Mouse (Mus musculus): ENCODE results near the gene Larp4b. TPM values are rescaled to one million over a fixed set of nuclear protein-coding genes. Genes with fewer than 3 reads are reported as not detected.
A peak's percentile ranks its signal among the peaks of the same experiment; 100 is the strongest.
"Not testable (repeated sequence)": the region's sequence is repeated elsewhere in the genome, so short reads cannot be mapped to it uniquely, and the experiment has no call there.

The Larp4b gene
- polyA plus RNA-seq (2012; rRNA removed): 17.9 and 21.5 TPM in 2 replicates

GRCm38 (mm10) chr13:9093316-9094155, at the start of gene Larp4b:
Larp4b (plus strand) TSS chr13:9093881.
- under 1% methylated on average over 89 of the region's 92 CpGs for WGBS
- H3K4me3 ChIP-seq (ENCODE audit: insufficient read depth, low read depth, low read length): peak within 1 kb of the TSS; percentile 80
- TF ChIP-seq POLR2A (IDR thresholded peaks at IDR 0.05; ENCODE audit: low read depth, low read length): peak; percentile 43
- no peak for TF ChIP-seq CTCF (conservative IDR thresholded peaks at IDR 0.05; ENCODE audit: insufficient read depth, insufficient read length, low read depth, low read length)
- H3K4me1 ChIP-seq (ENCODE audit: control insufficient read depth, insufficient read depth, low read length): peaks cover 13% of the 10 kb centered on the region; the same call in 1 of the 2 replicates
- no peaks in the 10 kb centered on the region for H3K36me3 ChIP-seq (ENCODE audit: control insufficient read depth, insufficient read depth, low read length)
- no peaks in the 10 kb centered on the region for H3K27me3 ChIP-seq (replicated peaks; ENCODE audit: control insufficient read depth, insufficient read depth, low read length)
- H3K27ac ChIP-seq (ENCODE audit: insufficient read depth, low read depth, low read length): peak within 1 kb of the TSS; percentile 76
- DNase-seq: peak; percentile 98

GRCm38 (mm10) chr13:9044731-9045130, 49.0 kb upstream of the Larp4b start:
- H3K4me1 ChIP-seq (ENCODE audit: control insufficient read depth, insufficient read depth, low read length): no peaks in the 10 kb centered on the region

GRCm38 (mm10) chr13:9052049-9052691, 41.5 kb upstream of the Larp4b start:
- H3K4me3 ChIP-seq (ENCODE audit: insufficient read depth, low read depth, low read length); DNase-seq; H3K36me3 ChIP-seq (ENCODE audit: control insufficient read depth, insufficient read depth, low read length); H3K4me1 ChIP-seq (ENCODE audit: control insufficient read depth, insufficient read depth, low read length); H3K27me3 ChIP-seq (replicated peaks; ENCODE audit: control insufficient read depth, insufficient read depth, low read length); H3K27ac ChIP-seq (ENCODE audit: insufficient read depth, low read depth, low read length): not testable (repeated sequence)
- 64% methylated on average over 10 of the region's 10 CpGs for WGBS

More at GRCm38 (mm10) chr13:9044731-9045130, 49.0 kb upstream of the Larp4b start:
- H3K36me3 ChIP-seq (ENCODE audit: control insufficient read depth, insufficient read depth, low read length): no peaks in the 10 kb centered on the region
- DNase-seq: no peak
- TF ChIP-seq CTCF (conservative IDR thresholded peaks at IDR 0.05; ENCODE audit: insufficient read depth, insufficient read length, low read depth, low read length) (no peak), POLR2A (IDR thresholded peaks at IDR 0.05; ENCODE audit: low read depth, low read length) (no peak)
- WGBS: 98% methylated on average over 1 of the region's 1 CpGs
- H3K27ac ChIP-seq (ENCODE audit: insufficient read depth, low read depth, low read length): no peak overlapping the region
- H3K4me3 ChIP-seq (ENCODE audit: insufficient read depth, low read depth, low read length): no peak overlapping the region
- H3K27me3 ChIP-seq (replicated peaks; ENCODE audit: control insufficient read depth, insufficient read depth, low read length): no peaks in the 10 kb centered on the region

- TF ChIP-seq CTCF (conservative IDR thresholded peaks at IDR 0.05; ENCODE audit: insufficient read depth, insufficient read length, low read depth, low read length): no peak
- TF ChIP-seq POLR2A (IDR thresholded peaks at IDR 0.05; ENCODE audit: low read depth, low read length): no peak
- peak; percentile 87 for DNase-seq
- Histone ChIP-seq H3K4me3 (ENCODE audit: insufficient read depth, low read depth, low read length) (no peak overlapping the region), H3K36me3 (ENCODE audit: control insufficient read depth, insufficient read depth, low read length) (no peaks in the 10 kb centered on the region), H3K27ac (ENCODE audit: insufficient read depth, low read depth, low read length) (peak overlapping the region; percentile 93), H3K4me1 (ENCODE audit: control insufficient read depth, insufficient read depth, low read length) (peaks cover 15% of the 10 kb centered on the region; the same call in 1 of the 2 replicates), H3K27me3 (replicated peaks; ENCODE audit: control insufficient read depth, insufficient read depth, low read length) (no peaks in the 10 kb centered on the region)
- 38% methylated on average over 1 of the region's 1 CpGs for whole genome bisulfite sequencing
Measured at GRCm38 (mm10) chr13:9057277-9057676, 36.4 kb upstream of the Larp4b start.

- Histone ChIP-seq H3K27me3 (replicated peaks; ENCODE audit: control insufficient read depth, insufficient read depth, low read length) (no peaks in the 10 kb centered on the region), H3K27ac (ENCODE audit: insufficient read depth, low read depth, low read length) (no peak overlapping the region), H3K36me3 (ENCODE audit: control insufficient read depth, insufficient read depth, low read length) (no peaks in the 10 kb centered on the region), H3K4me1 (ENCODE audit: control insufficient read depth, insufficient read depth, low read length) (peaks cover 17% of the 10 kb centered on the region; the same call in 1 of the 2 replicates), H3K4me3 (ENCODE audit: insufficient read depth, low read depth, low read length) (no peak overlapping the region)
- WGBS: 88% methylated on average over 4 of the region's 4 CpGs
- no peak for DNase-seq
- no peak for TF ChIP-seq POLR2A (IDR thresholded peaks at IDR 0.05; ENCODE audit: low read depth, low read length)
- no peak for TF ChIP-seq CTCF (conservative IDR thresholded peaks at IDR 0.05; ENCODE audit: insufficient read depth, insufficient read length, low read depth, low read length)
Measured at GRCm38 (mm10) chr13:9058706-9059105, 35.0 kb upstream of the Larp4b start.

GRCm38 (mm10) chr13:9061394-9061793, 32.3 kb upstream of the Larp4b start:
- no peak for TF ChIP-seq CTCF (conservative IDR thresholded peaks at IDR 0.05; ENCODE audit: insufficient read depth, insufficient read length, low read depth, low read length)
- no peak for TF ChIP-seq POLR2A (IDR thresholded peaks at IDR 0.05; ENCODE audit: low read depth, low read length)
- WGBS: 80% methylated on average over 4 of the region's 4 CpGs
- peaks cover 21% of the 10 kb centered on the region; the same call in 1 of the 2 replicates for H3K4me1 ChIP-seq (ENCODE audit: control insufficient read depth, insufficient read depth, low read length)
- H3K27ac ChIP-seq (ENCODE audit: insufficient read depth, low read depth, low read length): no peak overlapping the region
- no peaks in the 10 kb centered on the region for H3K27me3 ChIP-seq (replicated peaks; ENCODE audit: control insufficient read depth, insufficient read depth, low read length)
- no peak overlapping the region for H3K4me3 ChIP-seq (ENCODE audit: insufficient read depth, low read depth, low read length)
- no peaks in the 10 kb centered on the region for H3K36me3 ChIP-seq (ENCODE audit: control insufficient read depth, insufficient read depth, low read length)
- DNase-seq: no peak

GRCm38 (mm10) chr13:9064196-9064595, 29.5 kb upstream of the Larp4b start:
- peak; percentile 94 for DNase-seq
- WGBS: 52% methylated on average over 2 of the region's 2 CpGs
- Histone ChIP-seq H3K27me3 (replicated peaks; ENCODE audit: control insufficient read depth, insufficient read depth, low read length) (no peaks in the 10 kb centered on the region), H3K36me3 (ENCODE audit: control insufficient read depth, insufficient read depth, low read length) (no peaks in the 10 kb centered on the region), H3K27ac (ENCODE audit: insufficient read depth, low read depth, low read length) (peak overlapping the region; percentile 28; the same call in 1 of the 2 replicates), H3K4me3 (ENCODE audit: insufficient read depth, low read depth, low read length) (no peak overlapping the region), H3K4me1 (ENCODE audit: control insufficient read depth, insufficient read depth, low read length) (peaks cover 6% of the 10 kb centered on the region; the same call in 1 of the 2 replicates)
- TF ChIP-seq POLR2A (IDR thresholded peaks at IDR 0.05; ENCODE audit: low read depth, low read length) (no peak), CTCF (conservative IDR thresholded peaks at IDR 0.05; ENCODE audit: insufficient read depth, insufficient read length, low read depth, low read length) (no peak)

Measured in kidney, adult 2 months (tissue).